8 mouse cellular contexts compared by ENCODE assay signal in genomic region chr12:112077651-112078050, GRCm38 (mm10). TPM values are rescaled to one million over a fixed set of nuclear protein-coding genes. Genes with fewer than 3 reads are reported as not detected.
DNase-seq lines count a peak whose midpoint lies in the region; ATAC-seq and TF ChIP-seq lines count a peak whose summit lies in the region.
"Had no signal": no experiment of that assay in that cellular context is flagged by ENCODE, and none has a peak within 500 bp of the region (broad histone marks: within the 10 kb centered on the region; RNA-seq: fewer than 3 reads in every experiment).

No protein-coding gene starts in this region.

- DNase-seq in MEL-GATA-1-ER (ENCODE audit: extremely low read depth, low read depth): peak; percentile 49
- peak; percentile 60 for DNase-seq in brain, adult 2 months (ENCODE audit: low read depth, low spot score)
- DNase-seq in hindbrain, embryonic 14.5 days (ENCODE audit: low spot score): peak; percentile 82
- DNase-seq in left cerebral cortex, postnatal 10 days (ENCODE audit: extremely low spot score in 1 of 2, low spot score in 2 of 2): peak; percentile 26 to 69
- peak; percentile 78 for DNase-seq in mesoderm, embryonic 11.5 days (ENCODE audit: low read depth, low spot score)
- DNase-seq in spleen, adult 2 months (ENCODE audit: low read depth in 1 of 2, low spot score in 2 of 2): peak in 1 of 2 experiments; percentile 51

- no peaks in the 10 kb centered on the region for H3K36me3 ChIP-seq in forebrain, embryonic 13.5 days (ENCODE audit: poor library complexity, severe bottlenecking)
- H3K36me3 ChIP-seq in hindbrain, embryonic 14.5 days (replicated peaks; ENCODE audit: control insufficient read depth, insufficient read depth): no peaks in the 10 kb centered on the region
- no peaks in the 10 kb centered on the region for H3K36me3 ChIP-seq in spleen, adult 2 months (ENCODE audit: control insufficient read depth, insufficient read depth, low read length)
- H3K36me3 ChIP-seq: limb, embryonic 12.5 days had no signal

- H3K27ac ChIP-seq in forebrain, embryonic 13.5 days: no peak overlapping the region
- no peak overlapping the region for H3K27ac ChIP-seq in hindbrain, embryonic 14.5 days
- H3K27ac ChIP-seq in spleen, adult 2 months (ENCODE audit: insufficient read depth, low read length): no peak overlapping the region
- H3K27ac ChIP-seq: limb, embryonic 12.5 days had no signal

- H3K4me1 ChIP-seq in forebrain, embryonic 13.5 days: no peaks in the 10 kb centered on the region
- H3K4me1 ChIP-seq in hindbrain, embryonic 14.5 days (replicated peaks; ENCODE audit: control insufficient read depth, insufficient read depth, low read length): no peaks in the 10 kb centered on the region
- no peaks in the 10 kb centered on the region for H3K4me1 ChIP-seq in spleen, adult 2 months (ENCODE audit: control insufficient read depth, insufficient read depth, insufficient read length)
- H3K4me1 ChIP-seq: limb, embryonic 12.5 days had no signal

- TF ChIP-seq POLR2A in spleen, adult 2 months (IDR thresholded peaks at IDR 0.05; ENCODE audit: low read depth, low read length): no peak

- peak; percentile 75; the same call in 1 of the 2 replicates for TF ChIP-seq CTCF in spleen, adult 2 months (IDR thresholded peaks at IDR 0.05; ENCODE audit: extremely low read depth, insufficient read depth, insufficient read length, insufficient replicate concordance)

- 0 out of 2 replicates have a peak, but pooled peaks have one; percentile 50 for ATAC-seq in forebrain, embryonic 13.5 days
- ATAC-seq in hindbrain, embryonic 14.5 days (ENCODE audit: low FRiP score): no peak

- intact Hi-C loops in left cerebral cortex, postnatal 10 days (cut with DNase I): no loop called here

- H3K4me3 ChIP-seq in forebrain, embryonic 13.5 days: no peak overlapping the region
- H3K4me3 ChIP-seq in hindbrain, embryonic 14.5 days (replicated peaks; ENCODE audit: low read length): no peak overlapping the region
- H3K4me3 ChIP-seq in spleen, adult 2 months (ENCODE audit: extremely low read depth, insufficient read depth, insufficient read length): no peak overlapping the region
- H3K4me3 ChIP-seq: limb, embryonic 12.5 days had no signal

- 10% methylated on average over 6 of the region's 6 CpGs for WGBS in forebrain, embryonic 13.5 days
- WGBS in hindbrain, embryonic 14.5 days: 11% methylated on average over 6 of the region's 6 CpGs
- 12% methylated on average over 6 of the region's 6 CpGs for WGBS in spleen, adult 2 months

- no peak overlapping the region for H3K9ac ChIP-seq in forebrain, embryonic 13.5 days
- no peak overlapping the region for H3K9ac ChIP-seq in hindbrain, embryonic 14.5 days
- H3K9ac ChIP-seq: limb, embryonic 12.5 days had no signal

- H3K27me3 ChIP-seq in forebrain, embryonic 13.5 days: no peaks in the 10 kb centered on the region
- no peaks in the 10 kb centered on the region for H3K27me3 ChIP-seq in hindbrain, embryonic 14.5 days (ENCODE audit: control insufficient read depth, insufficient read depth, low read length)
- no peaks in the 10 kb centered on the region for H3K27me3 ChIP-seq in spleen, adult 2 months (ENCODE audit: control insufficient read depth, insufficient read depth, low read length)

- no peak overlapping the region for H3K4me2 ChIP-seq in forebrain, embryonic 13.5 days
- no peak overlapping the region for H3K4me2 ChIP-seq in hindbrain, embryonic 14.5 days (replicated peaks)
- H3K4me2 ChIP-seq: limb, embryonic 12.5 days had no signal

- no peaks in the 10 kb centered on the region for H3K9me3 ChIP-seq in forebrain, embryonic 13.5 days (replicated peaks)
- no peaks in the 10 kb centered on the region for H3K9me3 ChIP-seq in hindbrain, embryonic 14.5 days (ENCODE audit: control insufficient read depth, low read length)
- H3K9me3 ChIP-seq: limb, embryonic 12.5 days had no signal

RNA-seq across cellular contexts. Expression of gene Aspg, which starts 28.8 kb away (rescaled TPM):
- polyA plus RNA-seq in forebrain, embryonic 13.5 days (2015; fragmentation: Nextera tagmentation; extraction: Ambion mirVana): 0.08 and 0.15 TPM in 2 replicates
- 0.29 and 0.46 TPM in 2 replicates for polyA plus RNA-seq in hindbrain, embryonic 14.5 days (2014; fragmentation: Nextera tagmentation; extraction: Ambion mirVana)
- total RNA-seq in left cerebral cortex, postnatal 10 days (2021): 1 to 10 TPM; 1.1 to 2.2 TPM
- 0.08 and 0.54 TPM in 2 replicates for polyA plus RNA-seq in spleen, adult 2 months (2012; rRNA removed)
